Mouse (Mus musculus) C2C12 (cell line): ENCODE measurements around the gene Mgmt. TPM values are rescaled to one million over a fixed set of nuclear protein-coding genes. Genes with fewer than 3 reads are reported as not detected.

ENCODE experiments used
- H3K27me3 ChIP-seq: one replicate; pipeline ENCODE4 v1.6.1; 2011; ENCODE audit not compliant: control insufficient read depth, insufficient read depth, insufficient read length
- H3K36me3 ChIP-seq: one replicate; pipeline ENCODE4 v1.6.1; 2011; ENCODE audit not compliant: control insufficient read depth, insufficient read depth
- H3K4me3 ChIP-seq: one replicate; pipeline ENCODE4 v1.5.1; 2011; ENCODE audit warnings: mild to moderate bottlenecking, control low read depth; ENCODE audit not compliant: poor library complexity, insufficient read depth, severe bottlenecking
- H3K79me2 ChIP-seq: one replicate; pipeline ENCODE4 v1.6.1; 2011; ENCODE audit not compliant: control insufficient read depth, insufficient read depth
- H3K79me3 ChIP-seq: one replicate; pipeline ENCODE4 v1.6.1; 2011; ENCODE audit warnings: low read depth, control low read depth
- H3ac ChIP-seq: one replicate; pipeline ENCODE3; 2011; ENCODE audit warnings: low read depth; ENCODE audit not compliant: control insufficient read depth, insufficient read length
- CEBPB ChIP-seq: IDR thresholded peaks from one replicate; pipeline ENCODE4 v1.6.1; 2011; ENCODE audit warnings: low read depth, mild to moderate bottlenecking, control low read depth, moderate library complexity
- CTCF ChIP-seq: IDR thresholded peaks from one replicate; pipeline ENCODE4 v1.5.1; 2011; ENCODE audit not compliant: control insufficient read depth, insufficient read depth, insufficient read length
- FOSL1 ChIP-seq: IDR thresholded peaks from one replicate; pipeline ENCODE4 v1.8.0; 2011; ENCODE audit warnings: mild to moderate bottlenecking, low read length; ENCODE audit not compliant: poor library complexity, insufficient read depth, severe bottlenecking
- MAX ChIP-seq: IDR thresholded peaks from one replicate; pipeline ENCODE4 v1.6.1; 2011; ENCODE audit warnings: mild to moderate bottlenecking, control low read depth
- MYOD1 ChIP-seq: IDR thresholded peaks from one replicate; pipeline ENCODE4 v1.6.1; 2011; ENCODE audit warnings: low read depth; ENCODE audit not compliant: control insufficient read depth, insufficient read length
- MYOG ChIP-seq: IDR thresholded peaks from one replicate; pipeline ENCODE4 v1.6.1; 2011; ENCODE audit not compliant: control insufficient read depth, insufficient read length; ENCODE audit errors: extremely low read depth
- USF1 ChIP-seq: IDR thresholded peaks from one replicate; pipeline ENCODE4 v1.6.1; 2011; ENCODE audit warnings: low read depth, mild to moderate bottlenecking, control low read depth, moderate library complexity
- polyA plus RNA-seq: library from polyadenylated mRNA; unstranded; fragments of >200 nt; fragmentation: generic; extraction: Trizol; gene quantifications from one replicate; pipeline ENCODE4 v1.2.1, GENCODE M21; 2012; ENCODE audit warnings: missing spikeins

The Mgmt gene
- polyA plus RNA-seq, 1 experiment = 1.9 TPM

DNA sequence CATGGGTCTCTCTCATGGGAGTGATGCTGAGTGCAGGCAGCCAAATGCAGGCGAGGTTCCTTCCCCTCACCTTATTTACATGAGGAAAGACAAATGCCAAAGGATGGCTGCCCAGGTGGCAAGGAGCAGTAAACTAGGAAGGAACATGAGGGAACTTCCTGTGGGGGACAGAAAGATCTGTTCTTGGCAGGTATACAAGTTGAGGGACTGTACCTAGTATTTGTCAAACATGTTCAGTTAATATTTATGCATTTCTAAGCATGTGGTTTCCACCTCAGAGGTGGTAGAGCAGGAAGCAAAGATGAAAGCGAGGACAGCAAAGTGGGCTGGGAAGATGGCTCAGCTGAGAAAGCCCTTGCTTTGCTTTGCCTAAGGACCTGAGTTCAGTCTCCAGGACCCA, 260.2 kb downstream of the Mgmt start:
- H3K79me2 ChIP-seq = no peaks in the 10 kb centered on the region
- H3ac ChIP-seq = no peak overlapping the region
- TF ChIP-seq MYOD1 = no peak
- TF ChIP-seq CTCF = no peak
- TF ChIP-seq MYOG = no peak
- TF ChIP-seq MAX = no peak
- TF ChIP-seq CEBPB = no peak
- TF ChIP-seq USF1 = no peak
- no peak for TF ChIP-seq FOSL1
- no peaks in the 10 kb centered on the region for H3K36me3 ChIP-seq
- H3K79me3 ChIP-seq = no peaks in the 10 kb centered on the region
- no peaks in the 10 kb centered on the region for H3K27me3 ChIP-seq
- no peak overlapping the region for H3K4me3 ChIP-seq

DNA sequence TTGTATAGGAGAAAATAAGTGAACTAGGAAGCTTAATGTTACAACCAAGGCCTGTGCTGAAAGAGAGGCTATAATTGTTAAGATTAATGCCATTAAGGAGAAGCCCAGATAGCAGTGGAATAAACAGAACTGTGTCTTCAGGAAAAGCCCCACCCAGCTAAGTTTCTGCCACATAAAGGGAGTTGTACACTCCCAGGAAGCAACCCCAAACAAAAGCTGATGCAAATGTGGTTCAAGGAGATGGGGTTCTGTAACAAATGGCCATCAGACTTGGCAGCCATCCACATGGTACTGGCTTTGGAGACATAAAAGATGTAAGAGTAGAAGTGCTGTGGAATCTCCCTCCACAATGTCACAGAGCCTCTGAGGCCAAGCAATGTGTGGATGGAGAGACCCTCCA, 264.7 kb downstream of the Mgmt start:
- no peak overlapping the region for H3K4me3 ChIP-seq
- no peaks in the 10 kb centered on the region for H3K79me2 ChIP-seq
- no peaks in the 10 kb centered on the region for H3K79me3 ChIP-seq
- no peaks in the 10 kb centered on the region for H3K27me3 ChIP-seq
- no peak for TF ChIP-seq USF1
- TF ChIP-seq FOSL1 = no peak
- no peak for TF ChIP-seq MYOG
- TF ChIP-seq CEBPB = no peak
- no peak for TF ChIP-seq CTCF
- TF ChIP-seq MYOD1 = no peak
- no peak for TF ChIP-seq MAX
- no peak overlapping the region for H3ac ChIP-seq
- no peaks in the 10 kb centered on the region for H3K36me3 ChIP-seq

DNA sequence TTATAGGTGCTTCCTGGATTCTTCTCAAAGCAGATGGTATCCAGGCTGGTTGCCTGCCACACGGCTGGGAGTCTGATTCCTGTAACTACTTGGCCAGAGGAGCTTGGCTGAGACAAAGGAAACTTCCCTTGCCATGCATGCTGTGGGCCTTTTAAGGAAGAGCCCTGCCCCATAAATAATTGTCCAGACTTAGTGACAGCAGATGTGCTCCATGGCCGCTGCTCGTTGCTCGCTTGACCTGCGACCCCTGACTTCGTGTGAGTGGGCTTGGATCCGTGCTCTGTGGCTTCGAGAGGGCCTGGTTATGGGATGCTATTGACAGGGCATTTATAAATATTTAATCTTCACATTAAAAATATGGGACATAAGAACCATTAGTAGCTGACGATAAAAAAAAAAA, 277.9 kb downstream of the Mgmt start:
- no peak for TF ChIP-seq FOSL1
- TF ChIP-seq MYOD1 = no peak
- no peak for TF ChIP-seq CEBPB
- TF ChIP-seq MAX = no peak
- no peak for TF ChIP-seq USF1
- Histone ChIP-seq H3K36me3 (no peaks in the 10 kb centered on the region), H3K4me3 (no peak overlapping the region), H3K27me3 (peaks cover 20% of the 10 kb centered on the region), H3ac (no peak overlapping the region), H3K79me2 (no peaks in the 10 kb centered on the region), H3K79me3 (no peaks in the 10 kb centered on the region)
